9 mouse cellular contexts compared by ENCODE assay signal in genomic region chr11:120658876-120659410, GRCm38 (mm10). TPM values are rescaled to one million over a fixed set of nuclear protein-coding genes. Genes with fewer than 3 reads are reported as not detected.
A peak's percentile ranks its signal among the peaks of the same experiment; 100 is the strongest.
DNase-seq lines count a peak whose midpoint lies in the region; ATAC-seq lines count a peak whose summit lies in the region.
"Had no signal": no experiment of that assay in that cellular context is flagged by ENCODE, and none has a peak within 500 bp of the region (broad histone marks: within the 10 kb centered on the region; RNA-seq: fewer than 3 reads in every experiment).

No protein-coding gene starts in this region.

- H3K9me3 ChIP-seq in embryonic facial prominence, embryonic 13.5 days: no peaks in the 10 kb centered on the region
- H3K9me3 ChIP-seq in heart, embryonic 16.5 days (replicated peaks; ENCODE audit: control insufficient read depth, low read length): no peaks in the 10 kb centered on the region
- no peaks in the 10 kb centered on the region for H3K9me3 ChIP-seq in lung, embryonic 15.5 days

- H3K9ac ChIP-seq in embryonic facial prominence, embryonic 13.5 days: no peak overlapping the region
- H3K9ac ChIP-seq in heart, embryonic 16.5 days (ENCODE audit: low read length): no peak overlapping the region
- H3K9ac ChIP-seq in lung, embryonic 15.5 days: no peak overlapping the region

- WGBS in embryonic facial prominence, embryonic 13.5 days: 3% methylated on average over 24 of the region's 24 CpGs
- WGBS in heart, embryonic 16.5 days: 2% methylated on average over 24 of the region's 24 CpGs
- WGBS in lung, embryonic 15.5 days: 4% methylated on average over 24 of the region's 24 CpGs

- H3K27ac ChIP-seq in embryonic facial prominence, embryonic 13.5 days: no peak overlapping the region
- H3K27ac ChIP-seq in heart, embryonic 16.5 days (ENCODE audit: low read length): no peak overlapping the region
- no peak overlapping the region for H3K27ac ChIP-seq in lung, embryonic 15.5 days
- H3K27ac ChIP-seq: macrophage had no signal

- H3K27me3 ChIP-seq in embryonic facial prominence, embryonic 13.5 days: peaks cover 93% of the 10 kb centered on the region
- H3K27me3 ChIP-seq in heart, embryonic 16.5 days (ENCODE audit: control insufficient read depth, insufficient read depth, low read length): peaks cover 70% of the 10 kb centered on the region
- peaks cover 82% of the 10 kb centered on the region for H3K27me3 ChIP-seq in lung, embryonic 15.5 days

- no peak for ATAC-seq in embryonic facial prominence, embryonic 13.5 days (ENCODE audit: insufficient number of reproducible peaks, insufficient read depth, low FRiP score, low TSS enrichment, low read depth)
- no peak for ATAC-seq in heart, embryonic 16.5 days (replicated peaks; ENCODE audit: extremely low read depth, insufficient read depth, low FRiP score)
- no peak for ATAC-seq in lung, embryonic 15.5 days (ENCODE audit: borderline replicate concordance, extremely low read depth, low FRiP score, low TSS enrichment)

- peak overlapping the region; percentile 51 for H3K4me3 ChIP-seq in embryonic facial prominence, embryonic 13.5 days
- H3K4me3 ChIP-seq in heart, embryonic 16.5 days (ENCODE audit: low read length): peak overlapping the region; percentile 20; the same call in 1 of the 2 replicates
- H3K4me3 ChIP-seq in lung, embryonic 15.5 days: no peak overlapping the region

- H3K4me1 ChIP-seq in embryonic facial prominence, embryonic 13.5 days: peaks cover 23% of the 10 kb centered on the region
- H3K4me1 ChIP-seq in heart, embryonic 16.5 days (ENCODE audit: control insufficient read depth, insufficient read depth, low read length): peaks cover 17% of the 10 kb centered on the region
- peaks cover 18% of the 10 kb centered on the region for H3K4me1 ChIP-seq in lung, embryonic 15.5 days

- DNase-seq in CD8-positive naive resting alpha-beta T cell, adult 2 months (ENCODE audit: low read depth in 2 of 2, low spot score in 2 of 2): peak; percentile 68 to 75
- peak; percentile 67 for DNase-seq in adrenal gland, adult 8-10 months
- peak; percentile 75 for DNase-seq in layer of hippocampus, adult 11-12 months (ENCODE audit: low spot score)
- peak; percentile 65 for DNase-seq in right cerebral cortex, adult 18-20 months
- DNase-seq in urinary bladder, adult 2 months (ENCODE audit: low spot score): peak; percentile 66

- no peaks in the 10 kb centered on the region for H3K36me3 ChIP-seq in embryonic facial prominence, embryonic 13.5 days
- H3K36me3 ChIP-seq in heart, embryonic 16.5 days (ENCODE audit: control insufficient read depth, insufficient read depth): no peaks in the 10 kb centered on the region
- H3K36me3 ChIP-seq in lung, embryonic 15.5 days: no peaks in the 10 kb centered on the region

- peak overlapping the region; percentile 78 for H3K4me2 ChIP-seq in embryonic facial prominence, embryonic 13.5 days
- peak overlapping the region; percentile 77 for H3K4me2 ChIP-seq in heart, embryonic 16.5 days (ENCODE audit: low read depth, low read length)
- peak overlapping the region; percentile 74; the same call in 1 of the 2 replicates for H3K4me2 ChIP-seq in lung, embryonic 15.5 days

RNA-seq across cellular contexts. Expression of gene Notum, which starts 2.0 kb away (rescaled TPM):
- 1 to 10 TPM; 5.1 to 9.0 (median 7.2) TPM for total RNA-seq in adrenal gland, adult 8-10 months (2022)
- polyA plus RNA-seq in embryonic facial prominence, embryonic 13.5 days (2015; fragmentation: Nextera tagmentation; extraction: Ambion mirVana): 4.3 and 7.2 TPM in 2 replicates
- 0.20 and 1.00 TPM in 2 replicates for polyA plus RNA-seq in heart, embryonic 16.5 days (2015; fragmentation: Nextera tagmentation; extraction: Ambion mirVana)
- 4.1 and 4.3 TPM in 2 replicates for polyA plus RNA-seq in lung, embryonic 15.5 days (2015; fragmentation: Nextera tagmentation; extraction: Ambion mirVana)
- 13.0 and 16.6 TPM in 2 replicates for polyA plus RNA-seq in urinary bladder, adult 2 months (2012; rRNA removed)
- polyA plus RNA-seq: macrophage had no signal

RNA-seq across cellular contexts. Expression of gene Myadml2, which starts 11.0 kb away (rescaled TPM):
- 1 to 10 TPM in 1 of 4 experiments, under 1 TPM in 2, not detected in 1; 0.65 to 1.2 (median 0.81) TPM for total RNA-seq in adrenal gland, adult 8-10 months (2022)
- polyA plus RNA-seq in embryonic facial prominence, embryonic 13.5 days (2015; fragmentation: Nextera tagmentation; extraction: Ambion mirVana): not detected in 2 replicates
- 17.0 and 19.5 TPM in 2 replicates for polyA plus RNA-seq in heart, embryonic 16.5 days (2015; fragmentation: Nextera tagmentation; extraction: Ambion mirVana)
- 0.55 and 1.3 TPM in 2 replicates for polyA plus RNA-seq in lung, embryonic 15.5 days (2015; fragmentation: Nextera tagmentation; extraction: Ambion mirVana)
- 0.07 and 0.21 TPM in 2 replicates for polyA plus RNA-seq in urinary bladder, adult 2 months (2012; rRNA removed)
- polyA plus RNA-seq: macrophage had no signal

RNA-seq across cellular contexts. Expression of gene Aspscr1, which starts 13.8 kb away (rescaled TPM):
- total RNA-seq in adrenal gland, adult 8-10 months (2022): 100 to 1,000 TPM; 101 to 108 (median 106) TPM
- polyA plus RNA-seq in embryonic facial prominence, embryonic 13.5 days (2015; fragmentation: Nextera tagmentation; extraction: Ambion mirVana): 109 and 123 TPM in 2 replicates
- polyA plus RNA-seq in heart, embryonic 16.5 days (2015; fragmentation: Nextera tagmentation; extraction: Ambion mirVana): 105 and 109 TPM in 2 replicates
- 138 and 143 TPM in 2 replicates for polyA plus RNA-seq in lung, embryonic 15.5 days (2015; fragmentation: Nextera tagmentation; extraction: Ambion mirVana)
- 50.8 and 52.2 TPM in 2 replicates for polyA plus RNA-seq in urinary bladder, adult 2 months (2012; rRNA removed)

RNA-seq across cellular contexts. Expression of gene Pycr1, which starts 15.4 kb away (rescaled TPM):
- total RNA-seq in adrenal gland, adult 8-10 months (2022): 1 to 10 TPM in 3 of 4 experiments, under 1 TPM in 1; 0.73 to 2.0 (median 1.3) TPM
- 27.7 and 34.9 TPM in 2 replicates for polyA plus RNA-seq in embryonic facial prominence, embryonic 13.5 days (2015; fragmentation: Nextera tagmentation; extraction: Ambion mirVana)
- 15.2 and 18.5 TPM in 2 replicates for polyA plus RNA-seq in heart, embryonic 16.5 days (2015; fragmentation: Nextera tagmentation; extraction: Ambion mirVana)
- polyA plus RNA-seq in lung, embryonic 15.5 days (2015; fragmentation: Nextera tagmentation; extraction: Ambion mirVana): 25.4 and 27.2 TPM in 2 replicates
- 15.5 and 18.5 TPM in 2 replicates for polyA plus RNA-seq in urinary bladder, adult 2 months (2012; rRNA removed)
- polyA plus RNA-seq: macrophage had no signal

RNA-seq across cellular contexts. Expression of gene Mafg, which starts 25.5 kb away (rescaled TPM):
- total RNA-seq in adrenal gland, adult 8-10 months (2022): 10 to 100 TPM; 53.2 to 74.4 (median 69.7) TPM
- 22.0 and 30.0 TPM in 2 replicates for polyA plus RNA-seq in embryonic facial prominence, embryonic 13.5 days (2015; fragmentation: Nextera tagmentation; extraction: Ambion mirVana)
- 14.7 and 19.1 TPM in 2 replicates for polyA plus RNA-seq in heart, embryonic 16.5 days (2015; fragmentation: Nextera tagmentation; extraction: Ambion mirVana)
- polyA plus RNA-seq in lung, embryonic 15.5 days (2015; fragmentation: Nextera tagmentation; extraction: Ambion mirVana): 23.3 and 24.5 TPM in 2 replicates
- polyA plus RNA-seq in urinary bladder, adult 2 months (2012; rRNA removed): 50.1 and 62.5 TPM in 2 replicates
